Mouse (Mus musculus) forebrain, embryonic 14.5 days (tissue): ENCODE data around the gene Mto1. TPM values are rescaled to one million over a fixed set of nuclear protein-coding genes. Genes with fewer than 3 reads are reported as not detected.
"Not testable (repeated sequence)": the region's sequence is repeated elsewhere in the genome, so short reads cannot be mapped to it uniquely, and the experiment has no call there.

Experiments used
- ATAC-seq: fragments of 200-750 bp; cut with Nextera tagmentation; 2 replicates; pipeline ENCODE4 v1.8.0; 2017; ENCODE audit warnings: mild to moderate bottlenecking, moderate library complexity
- DNase-seq: peaks from one replicate; pipeline ENCODE4 v3.0.0-alpha.2; 2015; ENCODE audit warnings: low spot score
- H3K27ac ChIP-seq: fragments of 300-500 bp; sonication (generic); 2 replicates; pipeline ENCODE4 v1.5.1; 2014; ENCODE audit warnings: low read depth, mild to moderate bottlenecking, control low read depth, low read length, moderate library complexity
- H3K27me3 ChIP-seq: fragments of 300-500 bp; sonication (generic); replicated peaks from 2 replicates; pipeline ENCODE4 v1.6.1; 2014; ENCODE audit warnings: low read length, control low read depth, mixed read lengths; ENCODE audit not compliant: control insufficient read depth, insufficient read depth
- H3K36me3 ChIP-seq: fragments of 300-500 bp; sonication (generic); 2 replicates; pipeline ENCODE4 v1.6.1; 2014; ENCODE audit warnings: low read length, control low read depth; ENCODE audit not compliant: control insufficient read depth, insufficient read depth
- H3K4me1 ChIP-seq: fragments of 300-500 bp; sonication (generic); 2 replicates; pipeline ENCODE4 v1.6.1; 2014; ENCODE audit warnings: antibody characterized with exemption, low read length, control low read depth; ENCODE audit not compliant: control insufficient read depth, insufficient read depth
- H3K4me2 ChIP-seq: fragments of 300-500 bp; sonication (generic); 2 replicates; pipeline ENCODE4 v1.6.1; 2014; ENCODE audit warnings: mild to moderate bottlenecking, control low read depth, low read length
- H3K4me3 ChIP-seq: fragments of 300-500 bp; sonication (generic); 2 replicates; pipeline ENCODE4 v1.5.1; 2014; ENCODE audit warnings: low read depth, low read length, control low read depth
- H3K9ac ChIP-seq: fragments of 300-500 bp; sonication (generic); 2 replicates; pipeline ENCODE4 v1.6.1; 2014; ENCODE audit warnings: mild to moderate bottlenecking, low read length, control low read depth, moderate library complexity
- H3K9me3 ChIP-seq: fragments of 300-500 bp; sonication (generic); replicated peaks from 2 replicates; pipeline ENCODE4 v1.6.1; 2016; ENCODE audit warnings: low read length, control low read depth, mixed read lengths; ENCODE audit not compliant: control insufficient read depth
- WGBS: fragments of 180-500 bp; shearing (Covaris S2); extraction: QIAGEN DNeasy Blood & Tissue Kit; methylation state at CpG from one replicate; pipeline ENCODE4 v1.1.7; 2014; 5-methylcytosine and 5-hydroxymethylcytosine counted together
- polyA plus RNA-seq: library from polyadenylated mRNA; unstranded; fragments of >200 nt; fragmentation: Nextera tagmentation; extraction: Ambion mirVana; gene quantifications from 2 replicates; pipeline ENCODE4 v1.2.1, GENCODE M21; 2014

The Mto1 gene
- polyA plus RNA-seq, 1 experiment from 2014 or later: 23.0 TPM

DNA sequence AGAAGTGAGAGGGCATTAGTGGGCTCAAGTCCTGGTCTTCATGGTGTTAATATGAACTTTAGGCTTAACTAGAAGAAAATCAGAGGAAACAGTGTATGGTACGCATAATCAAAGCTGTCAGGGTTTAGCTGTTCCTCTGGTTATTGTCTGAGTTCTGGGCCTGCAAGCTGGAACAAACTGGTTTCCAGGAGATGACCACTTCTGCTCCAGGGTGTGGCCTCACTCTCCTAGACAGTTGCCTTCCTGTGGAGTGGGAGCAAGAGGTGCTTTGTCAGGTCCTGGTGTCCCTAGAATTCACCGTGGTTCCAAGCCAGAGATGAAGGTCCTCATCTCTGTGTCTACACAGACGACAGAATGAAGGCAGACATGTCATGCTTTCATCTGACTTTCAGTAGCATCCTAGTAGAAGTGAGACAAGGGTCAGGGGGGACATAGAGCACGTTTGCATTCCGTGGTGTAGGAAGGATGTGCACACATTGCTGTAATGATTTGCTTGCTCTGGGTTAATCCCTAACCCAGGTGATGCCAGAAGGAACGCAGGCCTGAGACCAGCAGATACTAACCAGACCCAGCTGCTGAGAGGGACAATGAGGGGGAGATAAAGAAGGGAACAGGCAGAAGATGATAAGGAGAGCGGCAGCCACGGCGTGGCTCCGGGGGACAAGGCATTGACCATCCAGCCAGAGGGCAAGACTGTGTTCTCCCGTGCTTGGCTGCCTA, 58.2 kb downstream of the Mto1 start:
- no peaks in the 10 kb centered on the region for H3K36me3 ChIP-seq
- no peaks in the 10 kb centered on the region for H3K9me3 ChIP-seq
- no peak overlapping the region for H3K27ac ChIP-seq
- 90% methylated on average over 11 of the region's 11 CpGs for WGBS
- H3K4me1 ChIP-seq: peaks cover 22% of the 10 kb centered on the region
- DNase-seq: no peak
- H3K27me3 ChIP-seq: no peaks in the 10 kb centered on the region
- H3K4me2 ChIP-seq: no peak overlapping the region
- no peak overlapping the region for H3K9ac ChIP-seq
- H3K4me3 ChIP-seq: no peak overlapping the region
- no peak for ATAC-seq

DNA sequence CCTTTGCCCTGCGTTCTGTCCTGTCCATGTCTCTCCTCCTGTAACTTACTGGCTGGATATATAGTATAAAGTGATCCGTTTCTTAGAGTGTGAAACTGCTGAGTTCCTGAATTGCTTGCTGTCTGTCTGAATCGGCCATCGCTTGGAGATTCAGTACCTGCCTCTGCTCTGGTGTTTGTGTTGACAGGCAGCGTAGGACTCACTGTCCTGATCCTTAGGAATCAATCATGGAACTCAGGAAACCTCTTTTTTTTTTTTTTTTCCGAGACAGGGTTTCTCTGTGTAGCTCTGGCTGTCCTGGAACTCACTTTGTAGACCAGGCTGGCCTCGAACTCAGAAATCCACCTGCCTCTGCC, 58.7 kb downstream of the Mto1 start:
- no peaks in the 10 kb centered on the region for H3K27me3 ChIP-seq
- peaks cover 22% of the 10 kb centered on the region for H3K4me1 ChIP-seq
- no peak overlapping the region for H3K4me3 ChIP-seq
- H3K9ac ChIP-seq: no peak overlapping the region
- no peak overlapping the region for H3K4me2 ChIP-seq
- WGBS: 91% methylated on average over 7 of the region's 7 CpGs
- H3K9me3 ChIP-seq: no peaks in the 10 kb centered on the region
- no peak overlapping the region for H3K27ac ChIP-seq
- no peaks in the 10 kb centered on the region for H3K36me3 ChIP-seq
- DNase-seq (no peak), ATAC-seq (no peak)

DNA sequence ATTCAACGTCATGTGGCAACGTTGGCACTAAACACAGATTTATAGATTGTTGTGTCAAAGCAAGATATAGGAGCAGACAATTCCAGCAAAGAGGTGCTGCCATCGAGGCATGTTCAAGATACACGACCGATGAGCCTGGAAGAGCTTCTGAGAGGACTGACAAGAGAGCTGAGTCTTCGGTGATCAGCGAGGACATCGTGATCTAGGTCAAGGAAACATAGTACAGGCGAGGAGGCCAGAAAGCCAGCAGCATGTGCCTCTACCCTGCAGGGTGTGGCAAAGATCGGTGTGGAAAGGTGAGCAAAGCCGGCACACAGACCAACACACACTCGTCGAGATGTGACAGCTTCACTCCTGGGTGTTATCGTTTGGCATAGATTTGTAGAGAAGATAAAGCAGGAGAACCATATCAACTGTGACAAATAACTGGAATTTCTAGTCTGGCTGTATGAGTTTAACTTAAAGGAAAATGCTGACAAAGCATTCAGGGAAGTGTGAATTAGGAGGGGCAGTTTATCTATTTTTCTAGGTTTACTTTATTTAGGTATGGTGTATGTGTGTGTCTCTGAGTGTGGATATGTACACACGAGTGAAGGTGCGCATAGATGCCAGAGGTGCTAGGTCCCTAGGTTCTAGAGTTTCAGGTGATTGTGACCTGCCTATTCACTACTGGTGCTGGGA, 60.2 kb downstream of the Mto1 start:
- WGBS: 91% methylated on average over 16 of the region's 16 CpGs
- Histone ChIP-seq H3K9me3 (no peaks in the 10 kb centered on the region), H3K4me1 (peaks cover 10% of the 10 kb centered on the region), H3K4me3 (no peak overlapping the region), H3K4me2 (no peak overlapping the region), H3K27me3 (no peaks in the 10 kb centered on the region), H3K36me3 (no peaks in the 10 kb centered on the region), H3K27ac (no peak overlapping the region), H3K9ac (no peak overlapping the region)
- DNase-seq (no peak), ATAC-seq (no peak)

DNA sequence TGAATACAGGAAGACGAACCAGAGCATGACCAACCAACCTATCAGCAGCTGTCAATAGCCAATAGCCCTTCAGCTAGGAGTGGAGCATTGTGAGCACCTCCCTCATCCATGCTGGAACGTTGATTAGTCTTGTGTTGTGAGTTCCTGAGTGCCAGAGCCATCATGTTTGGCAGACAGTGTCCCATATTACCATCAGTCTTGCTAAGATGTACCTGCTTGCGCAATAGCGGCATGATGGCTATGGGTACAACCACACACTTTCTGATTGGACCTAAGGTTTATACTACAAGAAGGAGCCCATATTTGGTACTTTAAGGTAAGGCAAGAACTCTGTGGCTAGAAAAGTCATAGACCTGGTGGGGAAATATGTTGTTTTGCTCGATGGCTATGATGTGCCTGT, 63.7 kb downstream of the Mto1 start:
- ATAC-seq (no peak), DNase-seq (no peak)
- Histone ChIP-seq H3K4me2 (no peak overlapping the region), H3K4me3 (no peak overlapping the region), H3K27me3 (no peaks in the 10 kb centered on the region), H3K27ac (no peak overlapping the region), H3K9ac (no peak overlapping the region), H3K4me1 (no peaks in the 10 kb centered on the region), H3K9me3 (no peaks in the 10 kb centered on the region), H3K36me3 (no peaks in the 10 kb centered on the region)
- 98% methylated on average over 5 of the region's 5 CpGs for WGBS

DNA sequence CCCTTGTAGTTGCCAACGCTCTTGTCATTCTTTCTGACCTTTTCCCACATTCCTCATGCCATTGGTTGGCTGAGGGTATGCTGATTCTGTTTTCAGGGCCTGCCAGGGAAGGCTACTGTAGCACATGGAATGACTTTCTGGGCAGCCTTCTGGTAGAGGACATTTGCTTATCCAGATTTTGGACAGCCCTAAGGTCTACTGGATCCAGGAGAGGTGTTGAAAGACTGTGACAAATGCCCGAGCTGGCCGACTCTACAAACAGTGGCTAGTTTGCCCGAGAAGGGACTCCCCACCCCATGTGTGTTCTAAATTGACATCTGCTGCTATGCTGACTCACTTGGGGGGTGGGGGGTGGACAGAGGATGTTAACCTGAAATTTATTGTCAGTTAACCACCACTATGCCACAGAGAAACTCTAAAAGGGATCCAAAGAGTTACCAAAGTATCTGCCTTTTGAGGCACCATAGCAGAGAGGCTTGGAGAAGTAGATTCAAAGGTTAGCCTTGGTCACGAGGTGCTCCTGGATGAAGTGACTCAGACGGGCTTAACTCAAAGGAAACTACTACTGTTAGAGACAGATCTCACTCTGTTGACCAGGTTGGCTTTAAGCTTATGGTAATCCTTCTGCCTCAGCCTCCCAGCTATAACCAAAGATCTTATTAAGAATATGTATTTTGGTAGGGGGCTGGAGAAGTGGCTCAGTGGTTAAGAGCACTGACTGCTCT, 65.9 kb downstream of the Mto1 start:
- no peak overlapping the region for H3K9ac ChIP-seq
- H3K9me3 ChIP-seq: no peaks in the 10 kb centered on the region
- no peaks in the 10 kb centered on the region for H3K36me3 ChIP-seq
- H3K4me3 ChIP-seq: no peak overlapping the region
- no peaks in the 10 kb centered on the region for H3K4me1 ChIP-seq
- H3K27ac ChIP-seq: no peak overlapping the region
- ATAC-seq (no peak), DNase-seq (no peak)
- H3K4me2 ChIP-seq: no peak overlapping the region
- 88% methylated on average over 6 of the region's 6 CpGs for WGBS
- H3K27me3 ChIP-seq: no peaks in the 10 kb centered on the region

DNA sequence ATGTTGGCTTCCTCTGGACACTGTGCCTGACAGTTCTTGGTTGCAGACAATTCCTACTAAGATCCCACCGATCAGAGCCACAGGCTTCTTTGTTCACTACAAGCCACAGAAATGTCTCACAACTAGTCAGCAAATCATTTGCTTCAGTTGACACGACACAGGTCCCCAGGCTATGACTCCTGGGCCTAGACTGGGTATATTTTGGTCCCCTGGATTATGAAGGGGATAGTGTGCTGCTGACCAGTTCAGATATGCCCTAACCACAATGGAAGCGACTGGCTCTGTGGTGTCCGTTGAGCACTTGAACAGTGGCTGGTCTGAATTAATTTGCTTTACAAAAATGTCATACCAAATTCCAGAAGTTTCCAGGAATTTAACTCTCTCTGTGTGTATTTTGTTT, 66.7 kb downstream of the Mto1 start:
- no peaks in the 10 kb centered on the region for H3K27me3 ChIP-seq
- H3K4me2 ChIP-seq: no peak overlapping the region
- ATAC-seq: no peak
- no peaks in the 10 kb centered on the region for H3K36me3 ChIP-seq
- H3K4me3 ChIP-seq: no peak overlapping the region
- no peak overlapping the region for H3K27ac ChIP-seq
- no peaks in the 10 kb centered on the region for H3K9me3 ChIP-seq
- H3K4me1 ChIP-seq: no peaks in the 10 kb centered on the region
- no peak for DNase-seq
- WGBS: 86% methylated on average over 4 of the region's 4 CpGs
- no peak overlapping the region for H3K9ac ChIP-seq

DNA sequence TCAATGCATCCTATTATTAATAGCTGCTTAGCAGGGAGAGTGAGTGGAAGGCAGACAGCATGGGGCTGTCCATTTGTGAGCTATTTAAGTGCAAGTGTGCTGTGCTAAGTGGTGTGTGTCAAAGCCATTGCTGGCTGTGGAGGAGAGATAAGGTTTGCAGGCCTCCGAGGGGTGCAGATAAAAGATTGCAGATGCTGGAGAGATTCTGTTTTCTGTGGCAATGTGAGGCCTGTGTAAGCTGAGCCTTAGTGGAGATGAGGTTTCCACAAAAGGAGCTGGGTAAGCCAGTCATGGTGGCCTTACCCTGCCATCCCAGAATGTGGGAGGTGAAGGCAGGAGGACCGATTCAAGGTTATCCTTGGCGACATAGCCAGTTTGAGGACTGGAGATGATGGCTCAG, 68.1 kb downstream of the Mto1 start:
- Histone ChIP-seq H3K4me3 (no peak overlapping the region), H3K27ac (no peak overlapping the region), H3K9me3 (no peaks in the 10 kb centered on the region), H3K9ac (no peak overlapping the region), H3K4me2 (no peak overlapping the region), H3K36me3 (no peaks in the 10 kb centered on the region), H3K4me1 (no peaks in the 10 kb centered on the region), H3K27me3 (no peaks in the 10 kb centered on the region)
- WGBS: 83% methylated on average over 3 of the region's 3 CpGs
- ATAC-seq: no peak
- DNase-seq: no peak

DNA sequence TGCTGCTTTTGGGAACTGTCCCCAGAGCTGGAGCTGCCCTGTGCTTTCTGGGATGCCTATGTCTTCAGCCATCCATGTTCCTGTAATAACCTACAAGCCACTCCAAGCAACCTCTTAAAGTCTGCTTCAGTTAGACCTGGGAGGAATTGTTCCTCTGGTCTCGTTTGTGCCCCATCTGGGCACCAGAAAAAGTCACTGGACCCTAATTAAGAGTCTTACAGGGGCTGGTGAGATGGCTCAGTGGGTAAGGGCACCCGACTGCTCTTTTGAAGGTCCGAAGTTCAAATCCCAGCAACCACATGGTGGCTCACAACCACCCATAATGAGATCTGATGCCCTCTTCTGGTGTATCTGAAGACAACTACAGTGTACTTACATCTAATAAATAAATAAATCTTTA, 69.2 kb downstream of the Mto1 start:
- not testable (repeated sequence) for H3K4me3 ChIP-seq, H3K4me2 ChIP-seq, H3K9me3 ChIP-seq, H3K4me1 ChIP-seq, H3K9ac ChIP-seq, H3K27ac ChIP-seq, DNase-seq, H3K36me3 ChIP-seq, ATAC-seq, H3K27me3 ChIP-seq
- WGBS: 67% methylated on average over 3 of the region's 3 CpGs
